In the genomic region with DNA sequence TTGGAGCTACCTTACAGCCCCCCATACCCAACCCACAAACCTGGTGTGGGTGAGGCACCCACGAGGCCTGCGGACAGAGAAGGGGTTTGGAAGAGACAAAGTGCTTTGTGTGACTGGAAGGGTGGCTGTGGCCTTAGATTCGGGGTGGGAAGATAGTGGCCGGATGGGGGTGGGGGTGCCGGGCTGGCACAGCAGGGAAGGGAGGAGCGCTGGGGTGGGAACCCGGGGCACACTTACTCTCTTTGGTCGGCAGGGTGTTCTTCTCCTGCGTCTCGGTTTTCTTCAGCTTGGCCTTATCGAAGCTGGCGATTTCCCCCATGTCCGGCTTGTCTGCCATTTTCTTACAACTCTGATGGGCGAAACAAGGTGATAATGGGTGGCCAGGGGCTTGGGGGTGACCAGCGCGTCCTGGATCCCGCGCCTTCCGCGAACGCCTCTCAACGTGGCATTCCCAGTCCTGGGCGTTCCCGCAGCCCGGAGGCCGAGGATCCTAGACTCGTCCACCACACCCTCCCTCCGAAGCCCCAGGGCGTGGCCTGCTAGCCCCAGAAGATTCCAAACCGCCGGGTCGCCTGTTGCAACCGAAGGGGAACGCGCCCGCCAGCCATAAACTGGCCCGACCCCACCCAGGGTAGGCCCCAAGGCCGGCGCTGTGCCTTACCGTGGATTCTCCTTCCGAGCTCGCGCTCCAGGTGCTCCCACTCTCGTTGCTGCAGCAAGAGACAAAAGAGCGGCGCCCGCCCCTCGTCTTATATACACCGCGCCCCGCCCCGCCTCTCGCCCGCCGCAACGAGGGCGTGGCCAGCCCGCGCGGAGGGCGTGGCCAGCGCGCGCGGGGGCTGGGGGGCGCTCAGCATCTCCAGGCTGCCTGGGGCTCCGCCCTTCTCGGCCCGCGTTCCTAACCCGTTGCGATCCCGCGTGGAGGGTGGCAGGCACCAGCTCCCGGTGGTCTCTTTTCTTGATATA, we compare ENCODE assay signal across 8 mouse cellular contexts. TPM values are rescaled to one million over a fixed set of nuclear protein-coding genes. Genes with fewer than 3 reads are reported as not detected.
DNase-seq lines count a peak whose midpoint lies in the region; ATAC-seq and TF ChIP-seq lines count a peak whose summit lies in the region.

No protein-coding gene starts in this region.

- DNase-seq in CD8-positive naive resting alpha-beta T cell, adult 2 months (ENCODE audit: low read depth in 2 of 2, low spot score in 2 of 2), result peak; percentile 88 to 95
- DNase-seq in c-Kit-negative CD71-positive TER-119-positive erythroid progenitor cells, embryonic 14.5 days (ENCODE audit: low read depth, low spot score), result peak; percentile 39
- peak; percentile 94 for DNase-seq in forebrain, embryonic 11.5 days (ENCODE audit: low spot score)
- peak; percentile 62 to 84 for DNase-seq in kidney, postnatal 36 days
- DNase-seq in neural tube, embryonic 11.5 days (ENCODE audit: low spot score), result peak; percentile 91
- peak; percentile 87 for DNase-seq in stomach, postnatal 0 days (ENCODE audit: low spot score)

- no peaks in the 10 kb centered on the region for H3K36me3 ChIP-seq in forebrain, embryonic 11.5 days (ENCODE audit: control insufficient read depth, insufficient read depth, low read length)
- no peaks in the 10 kb centered on the region for H3K36me3 ChIP-seq in heart, embryonic 16.5 days (ENCODE audit: control insufficient read depth, insufficient read depth)
- no peaks in the 10 kb centered on the region for H3K36me3 ChIP-seq in liver, embryonic 15.5 days (replicated peaks)
- no peaks in the 10 kb centered on the region for H3K36me3 ChIP-seq in neural tube, embryonic 11.5 days (ENCODE audit: control insufficient read depth, insufficient read depth, low read length)
- H3K36me3 ChIP-seq in stomach, postnatal 0 days (ENCODE audit: control insufficient read depth, insufficient read depth, low read length), result no peaks in the 10 kb centered on the region

- peak overlapping the region; percentile 87 for H3K4me3 ChIP-seq in forebrain, embryonic 11.5 days (ENCODE audit: low read depth, low read length)
- peak overlapping the region; percentile 78 for H3K4me3 ChIP-seq in heart, embryonic 16.5 days (ENCODE audit: low read length)
- peak overlapping the region; percentile 66 for H3K4me3 ChIP-seq in liver, embryonic 15.5 days (replicated peaks)
- peak overlapping the region; percentile 94 for H3K4me3 ChIP-seq in neural tube, embryonic 11.5 days (ENCODE audit: low read depth, low read length)
- peak overlapping the region; percentile 86 for H3K4me3 ChIP-seq in stomach, postnatal 0 days (ENCODE audit: low read depth, low read length)

- TF ChIP-seq CTCF in stomach, postnatal 0 days (IDR thresholded peaks at IDR 0.05; ENCODE audit: low read depth), result no peak

- peaks cover 7% of the 10 kb centered on the region; the same call in 1 of the 2 replicates for H3K4me1 ChIP-seq in forebrain, embryonic 11.5 days (replicated peaks; ENCODE audit: control insufficient read depth, insufficient read depth, low read length)
- peaks cover 24% of the 10 kb centered on the region for H3K4me1 ChIP-seq in heart, embryonic 16.5 days (ENCODE audit: control insufficient read depth, insufficient read depth, low read length)
- peaks cover 34% of the 10 kb centered on the region for H3K4me1 ChIP-seq in liver, embryonic 15.5 days (replicated peaks)
- peaks cover 5% of the 10 kb centered on the region for H3K4me1 ChIP-seq in neural tube, embryonic 11.5 days (ENCODE audit: control insufficient read depth, insufficient read depth, low read length)
- peaks cover 2% of the 10 kb centered on the region; the same call in 1 of the 2 replicates for H3K4me1 ChIP-seq in stomach, postnatal 0 days (replicated peaks; ENCODE audit: control insufficient read depth, insufficient read depth)

- peak overlapping the region; percentile 99 for H3K9ac ChIP-seq in forebrain, embryonic 11.5 days (ENCODE audit: low read length)
- H3K9ac ChIP-seq in heart, embryonic 16.5 days (ENCODE audit: low read length), result peak overlapping the region; percentile 93
- peak overlapping the region; percentile 63 for H3K9ac ChIP-seq in liver, embryonic 15.5 days
- H3K9ac ChIP-seq in neural tube, embryonic 11.5 days (ENCODE audit: low read length), result peak overlapping the region; percentile 99
- peak overlapping the region; percentile 93 for H3K9ac ChIP-seq in stomach, postnatal 0 days (ENCODE audit: low read length)

- peak overlapping the region; percentile 62 for H3K27ac ChIP-seq in forebrain, embryonic 11.5 days (ENCODE audit: low read depth, low read length)
- peak overlapping the region; percentile 87 for H3K27ac ChIP-seq in heart, embryonic 16.5 days (ENCODE audit: low read length)
- peak overlapping the region; percentile 24; the same call in 1 of the 2 replicates for H3K27ac ChIP-seq in liver, embryonic 15.5 days (replicated peaks)
- H3K27ac ChIP-seq in neural tube, embryonic 11.5 days (ENCODE audit: low read depth, low read length), result peak overlapping the region; percentile 85
- H3K27ac ChIP-seq in stomach, postnatal 0 days (replicated peaks), result peak overlapping the region; percentile 94

- H3K4me2 ChIP-seq in forebrain, embryonic 11.5 days (ENCODE audit: low read depth, low read length, severe bottlenecking), result peak overlapping the region; percentile 81
- H3K4me2 ChIP-seq in heart, embryonic 16.5 days (ENCODE audit: low read depth, low read length), result peak overlapping the region; percentile 84
- H3K4me2 ChIP-seq in liver, embryonic 15.5 days, result peak overlapping the region; percentile 91
- H3K4me2 ChIP-seq in neural tube, embryonic 11.5 days (ENCODE audit: low read depth), result peak overlapping the region; percentile 80
- H3K4me2 ChIP-seq in stomach, postnatal 0 days (replicated peaks; ENCODE audit: low read depth), result peak overlapping the region; percentile 83

- WGBS in forebrain, embryonic 11.5 days, result under 1% methylated on average over 74 of the region's 75 CpGs
- under 1% methylated on average over 73 of the region's 75 CpGs for WGBS in heart, embryonic 16.5 days
- WGBS in liver, embryonic 15.5 days (ENCODE audit: insufficient replicate concordance), result under 1% methylated on average over 75 of the region's 75 CpGs
- WGBS in neural tube, embryonic 11.5 days, result 0% methylated on average over 73 of the region's 75 CpGs
- under 1% methylated on average over 69 of the region's 75 CpGs for WGBS in stomach, postnatal 0 days

- TF ChIP-seq EP300 in stomach, postnatal 0 days (optimal IDR thresholded peaks at IDR 0.05), result no peak

- peak; percentile 88 for ATAC-seq in forebrain, embryonic 11.5 days (replicated peaks; ENCODE audit: low FRiP score)
- ATAC-seq in heart, embryonic 16.5 days (replicated peaks; ENCODE audit: extremely low read depth, insufficient read depth, low FRiP score), result peak; percentile 88
- ATAC-seq in liver, embryonic 15.5 days (ENCODE audit: insufficient read depth), result peak; percentile 68
- ATAC-seq in neural tube, embryonic 11.5 days (ENCODE audit: insufficient read depth, low FRiP score, low TSS enrichment), result peak; percentile 84
- ATAC-seq in stomach, postnatal 0 days (ENCODE audit: low FRiP score, low TSS enrichment), result peak; percentile 89

- H3K9me3 ChIP-seq in forebrain, embryonic 11.5 days (ENCODE audit: control insufficient read depth, low read length), result no peaks in the 10 kb centered on the region
- H3K9me3 ChIP-seq in heart, embryonic 16.5 days (replicated peaks; ENCODE audit: control insufficient read depth, low read length), result no peaks in the 10 kb centered on the region
- no peaks in the 10 kb centered on the region for H3K9me3 ChIP-seq in liver, embryonic 15.5 days (replicated peaks)
- H3K9me3 ChIP-seq in neural tube, embryonic 11.5 days (ENCODE audit: control insufficient read depth, low read length), result no peaks in the 10 kb centered on the region
- no peaks in the 10 kb centered on the region for H3K9me3 ChIP-seq in stomach, postnatal 0 days (ENCODE audit: control insufficient read depth, low read length)

- no peaks in the 10 kb centered on the region for H3K27me3 ChIP-seq in forebrain, embryonic 11.5 days (ENCODE audit: control insufficient read depth, insufficient read depth, low read length)
- H3K27me3 ChIP-seq in heart, embryonic 16.5 days (ENCODE audit: control insufficient read depth, insufficient read depth, low read length), result no peaks in the 10 kb centered on the region
- H3K27me3 ChIP-seq in liver, embryonic 15.5 days, result peaks cover 51% of the 10 kb centered on the region
- H3K27me3 ChIP-seq in neural tube, embryonic 11.5 days (ENCODE audit: control insufficient read depth, insufficient read depth, low read length), result no peaks in the 10 kb centered on the region
- no peaks in the 10 kb centered on the region for H3K27me3 ChIP-seq in stomach, postnatal 0 days (ENCODE audit: control insufficient read depth, insufficient read depth, low read length)

RNA-seq across cellular contexts. Expression of a gene that starts 0.6 kb away (rescaled TPM):
- polyA plus RNA-seq in forebrain, embryonic 11.5 days (2014; fragmentation: Nextera tagmentation; extraction: Ambion mirVana), result 2,631 and 2,769 TPM in 2 replicates
- 963 and 998 TPM in 2 replicates for polyA plus RNA-seq in heart, embryonic 16.5 days (2015; fragmentation: Nextera tagmentation; extraction: Ambion mirVana)
- 166 and 189 TPM in 2 replicates for polyA plus RNA-seq in liver, embryonic 15.5 days (2015; fragmentation: Nextera tagmentation; extraction: Ambion mirVana)
- 3,130 and 3,517 TPM in 2 replicates for polyA plus RNA-seq in neural tube, embryonic 11.5 days (2014; fragmentation: Nextera tagmentation; extraction: Ambion mirVana)
- polyA plus RNA-seq in stomach, postnatal 0 days (2015; fragmentation: Nextera tagmentation; extraction: Ambion mirVana), result 1,323 and 1,685 TPM in 2 replicates

RNA-seq across cellular contexts. Expression of a gene that starts 58.2 kb away (rescaled TPM):
- polyA plus RNA-seq in forebrain, embryonic 11.5 days (2014; fragmentation: Nextera tagmentation; extraction: Ambion mirVana), result 44.5 and 45.1 TPM in 2 replicates
- polyA plus RNA-seq in heart, embryonic 16.5 days (2015; fragmentation: Nextera tagmentation; extraction: Ambion mirVana), result 28.1 and 32.8 TPM in 2 replicates
- 27.0 and 29.3 TPM in 2 replicates for polyA plus RNA-seq in liver, embryonic 15.5 days (2015; fragmentation: Nextera tagmentation; extraction: Ambion mirVana)
- polyA plus RNA-seq in neural tube, embryonic 11.5 days (2014; fragmentation: Nextera tagmentation; extraction: Ambion mirVana), result 40.0 and 48.6 TPM in 2 replicates
- polyA plus RNA-seq in stomach, postnatal 0 days (2015; fragmentation: Nextera tagmentation; extraction: Ambion mirVana), result 48.9 and 49.5 TPM in 2 replicates

Comparison
In these comparisons a context has a peak if more than half of its experiments do, and no peak if none do; other contexts are left out.
1. Peak in every context shown above with its lines: DNase-seq, ATAC-seq, H3K4me3 ChIP-seq and H3K27ac ChIP-seq.
2. DNase-seq: peak in every context shown above with its lines; median percentile 94 in forebrain, embryonic 11.5 days; 92 in CD8-positive naive resting alpha-beta T cell, adult 2 months; 91 in neural tube, embryonic 11.5 days; 87 in stomach, postnatal 0 days; 73 in kidney, postnatal 36 days; 39 in c-Kit-negative CD71-positive TER-119-positive erythroid progenitor cells, embryonic 14.5 days.
3. H3K27ac ChIP-seq: peak in every context shown above with its lines; median percentile 94 in stomach, postnatal 0 days; 87 in heart, embryonic 16.5 days; 85 in neural tube, embryonic 11.5 days; 62 in forebrain, embryonic 11.5 days; 24 in liver, embryonic 15.5 days.